10 mouse cellular contexts compared by ENCODE assay signal in the genomic region with DNA sequence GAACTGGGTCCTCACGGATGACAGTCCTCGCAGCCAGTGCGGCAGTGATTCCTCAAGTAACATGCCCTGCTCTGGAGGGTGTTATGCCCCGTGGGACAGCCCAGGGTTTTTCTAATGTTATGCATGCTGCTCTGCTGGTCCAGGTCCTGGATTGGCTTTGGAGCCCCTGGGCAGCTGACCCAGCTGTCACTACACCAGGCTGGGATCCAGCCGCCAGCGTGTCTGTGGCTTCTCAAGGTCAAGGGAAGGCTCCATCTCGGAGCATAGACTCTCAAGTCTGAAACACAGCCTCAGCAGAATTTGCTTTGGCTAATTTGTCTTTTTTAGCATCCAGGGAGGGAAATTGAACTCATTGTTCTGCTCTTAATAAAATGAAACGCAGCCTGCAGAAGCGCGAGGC.
DNase-seq lines count a peak whose midpoint lies in the region.
"Had no signal": no experiment of that assay in that cellular context is flagged by ENCODE, and none has a peak within 500 bp of the region (broad histone marks: within the 10 kb centered on the region; RNA-seq: fewer than 3 reads in every experiment).

No protein-coding gene starts in this region.

- DNase-seq in gastrocnemius, postnatal 10 days, result peak; percentile 44
- no peak for DNase-seq in gastrocnemius, adult 8-10 months (ENCODE audit: low spot score in 2 of 2)
- DNase-seq in kidney, postnatal 10 days, result peak; percentile 30
- no peak for DNase-seq in kidney, adult 9 months
- peak; percentile 47 to 49 for DNase-seq in adrenal gland, postnatal 36 days
- DNase-seq in heart, postnatal 4 days, result peak; percentile 29
- no peak for DNase-seq in cerebellum, postnatal 25 days
- no peak for DNase-seq in right cerebral cortex, postnatal 10 days (ENCODE audit: low spot score in 2 of 2)
- DNase-seq: B cell, adult 2 months; liver, postnatal 0 days had no signal

Comparison
In these comparisons a context has a peak if more than half of its experiments do, and no peak if none do; other contexts are left out.
1. DNase-seq: peak in gastrocnemius, postnatal 10 days (single experiment), kidney, postnatal 10 days (single experiment), adrenal gland, postnatal 36 days (2 of 2) and heart, postnatal 4 days (single experiment); none in gastrocnemius, adult 8-10 months (0 of 2), kidney, adult 9 months (single experiment), cerebellum, postnatal 25 days (0 of 2) and right cerebral cortex, postnatal 10 days (0 of 2).